Mouse (Mus musculus) neural tube, embryonic 15.5 days (tissue): ENCODE data around the gene Abcf1. TPM values are rescaled to one million over a fixed set of nuclear protein-coding genes. Genes with fewer than 3 reads are reported as not detected.
"Not testable (repeated sequence)": the region's sequence is repeated elsewhere in the genome, so short reads cannot be mapped to it uniquely, and the experiment has no call there.

ENCODE experiments used
- ATAC-seq: fragments of 200-750 bp; cut with Nextera tagmentation; 2 replicates; pipeline ENCODE4 v1.8.0; 2017; ENCODE audit warnings: mild to moderate bottlenecking, moderate TSS enrichment, moderate library complexity; ENCODE audit not compliant: low FRiP score
- H3K27ac ChIP-seq: fragments of 300-500 bp; sonication (generic); replicated peaks from 2 replicates; pipeline ENCODE4 v1.5.1; 2015; ENCODE audit warnings: mild to moderate bottlenecking, inconsistent platforms
- H3K27me3 ChIP-seq: fragments of 300-500 bp; sonication (generic); replicated peaks from 2 replicates; pipeline ENCODE4 v1.6.1; 2015; ENCODE audit warnings: inconsistent platforms
- H3K36me3 ChIP-seq: fragments of 300-500 bp; sonication (generic); 2 replicates; pipeline ENCODE4 v1.6.1; 2015; ENCODE audit warnings: inconsistent platforms
- H3K4me1 ChIP-seq: fragments of 300-500 bp; sonication (generic); 2 replicates; pipeline ENCODE4 v1.6.1; 2015; ENCODE audit warnings: inconsistent platforms
- H3K4me2 ChIP-seq: fragments of 300-500 bp; sonication (generic); 2 replicates; pipeline ENCODE4 v1.6.1; 2015; ENCODE audit warnings: inconsistent platforms, mild to moderate bottlenecking, moderate library complexity
- H3K4me3 ChIP-seq: fragments of 300-500 bp; sonication (generic); replicated peaks from 2 replicates; pipeline ENCODE4 v1.5.1; 2015; ENCODE audit warnings: mild to moderate bottlenecking, inconsistent platforms
- H3K9ac ChIP-seq: fragments of 300-500 bp; sonication (generic); replicated peaks from 2 replicates; pipeline ENCODE4 v1.6.1; 2015; ENCODE audit warnings: mild to moderate bottlenecking, inconsistent platforms
- H3K9me3 ChIP-seq: fragments of 300-500 bp; sonication (generic); replicated peaks from 2 replicates; pipeline ENCODE4 v1.6.1; 2016; ENCODE audit warnings: inconsistent platforms
- WGBS: fragments of 180-500 bp; shearing (Covaris S2); methylation state at CpG from one replicate; pipeline ENCODE4 v1.1.7; 2015; ENCODE audit warnings: mixed read lengths; 5-methylcytosine and 5-hydroxymethylcytosine counted together
- polyA plus RNA-seq: library from polyadenylated mRNA; unstranded; fragments of >200 nt; fragmentation: Nextera tagmentation; extraction: Ambion mirVana; gene quantifications from 2 replicates; pipeline ENCODE4 v1.2.1, GENCODE M21; 2015

Gene Abcf1
- polyA plus RNA-seq: 78.4 and 90.3 TPM in 2 replicates

DNA sequence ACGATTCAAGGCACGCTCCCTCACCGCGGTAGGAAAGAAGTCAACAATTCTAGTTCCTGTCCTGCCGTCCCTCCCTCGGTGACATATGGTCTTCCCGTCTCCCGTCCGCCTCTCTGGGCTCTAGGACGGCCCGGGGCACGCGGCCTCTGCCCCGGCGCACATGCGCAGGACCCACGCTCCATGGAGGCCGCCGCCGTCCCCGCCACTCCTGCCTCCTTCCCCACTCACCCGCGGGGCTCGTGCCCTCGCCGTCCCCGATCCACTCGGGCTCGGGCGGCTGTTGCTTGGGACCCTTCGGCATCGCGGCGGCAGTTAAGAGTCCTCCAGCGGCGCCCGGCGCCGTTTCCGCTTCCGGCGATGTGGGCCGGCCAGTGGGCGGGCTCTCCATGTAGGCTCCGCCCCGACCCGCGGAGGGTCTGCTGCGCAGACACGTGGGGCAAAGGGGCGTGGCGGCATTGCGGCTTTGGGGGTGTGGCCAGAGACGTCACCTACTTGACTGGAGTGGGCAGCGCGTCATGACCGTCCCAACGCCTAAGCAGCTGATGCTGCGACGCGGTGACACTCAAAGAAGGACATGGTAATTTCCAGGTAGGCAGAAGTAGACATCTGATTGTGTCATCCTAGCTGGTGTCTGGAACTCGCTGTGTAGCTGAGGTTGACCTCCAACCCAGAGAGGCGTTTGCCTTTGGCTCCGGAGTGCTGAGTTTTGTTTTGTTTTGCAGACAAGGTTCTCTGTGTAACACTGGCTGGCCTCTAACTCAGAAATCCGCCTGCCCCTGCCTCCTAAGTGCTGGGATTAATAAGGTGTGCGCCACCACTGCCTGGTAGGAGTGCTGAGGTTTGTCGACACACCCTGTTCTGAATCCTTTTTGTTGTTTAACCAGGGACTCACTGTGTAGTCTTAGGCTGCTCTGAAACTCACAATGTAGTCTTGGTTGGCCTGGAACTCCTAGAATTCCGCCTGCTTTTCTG is at the start of gene Abcf1:
TSS of gene Abcf1 (minus strand) at position 344 of the 972 bp plus-strand sequence.
- WGBS: 1% methylated on average over 68 of the region's 68 CpGs
- Histone ChIP-seq H3K4me3 (peak within 1 kb of the TSS; percentile 76), H3K4me1 (peaks cover 33% of the 10 kb centered on the region), H3K27ac (peak within 1 kb of the TSS; percentile 82), H3K36me3 (peaks cover 36% of the 10 kb centered on the region), H3K9me3 (no peaks in the 10 kb centered on the region), H3K27me3 (no peaks in the 10 kb centered on the region), H3K4me2 (peak within 1 kb of the TSS; percentile 86), H3K9ac (peak within 1 kb of the TSS; percentile 78)
- peak; percentile 96 for ATAC-seq

DNA sequence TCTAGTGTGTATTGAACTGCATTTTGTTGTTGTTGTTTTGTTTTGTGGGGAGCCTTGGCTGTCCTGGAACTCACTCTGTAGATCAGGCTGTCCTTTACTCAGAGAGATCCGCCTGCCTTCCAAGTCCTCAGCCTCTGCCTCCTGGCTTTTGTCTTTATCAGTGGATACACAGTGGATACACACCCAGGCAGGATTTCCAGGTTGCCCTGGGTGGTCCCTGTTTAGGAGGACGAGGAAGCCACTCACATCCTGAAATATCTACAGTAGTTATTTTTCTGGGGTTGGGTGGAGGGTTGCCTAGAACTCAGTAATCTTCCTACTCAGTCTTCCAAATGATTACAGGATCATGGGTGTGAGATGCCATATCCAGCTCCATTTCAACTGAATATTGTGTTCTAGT is 49.4 kb upstream of the Abcf1 start:
- Histone ChIP-seq H3K4me3 (no peak overlapping the region), H3K4me1 (peaks cover 4% of the 10 kb centered on the region; the same call in 1 of the 2 replicates), H3K9me3 (no peaks in the 10 kb centered on the region), H3K9ac (no peak overlapping the region), H3K36me3 (peaks cover 18% of the 10 kb centered on the region), H3K4me2 (no peak overlapping the region), H3K27ac (no peak overlapping the region), H3K27me3 (no peaks in the 10 kb centered on the region)
- ATAC-seq: no peak
- 74% methylated on average over 2 of the region's 2 CpGs for WGBS

DNA sequence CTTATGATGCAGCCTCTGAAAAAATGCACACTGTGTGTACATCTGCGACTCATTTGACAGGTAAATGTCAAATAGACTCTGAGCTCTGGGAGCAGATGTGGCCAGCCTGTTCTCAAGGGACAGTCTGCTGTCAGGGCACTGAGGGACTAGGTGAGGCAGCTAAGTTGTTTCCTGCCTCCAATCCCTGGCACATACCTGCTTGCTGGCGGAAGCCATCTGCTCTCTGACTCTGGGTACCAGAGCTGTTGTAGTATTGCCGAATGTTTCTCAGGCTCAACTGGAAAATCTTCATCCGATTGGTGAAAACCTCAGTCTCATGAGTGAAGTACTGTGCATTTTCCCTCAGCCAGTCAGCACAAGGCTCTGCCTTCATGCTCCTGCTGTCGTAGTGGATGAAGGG is 47.5 kb upstream of the Abcf1 start:
- Histone ChIP-seq H3K9ac (no peak overlapping the region), H3K4me1 (no peaks in the 10 kb centered on the region), H3K4me2 (no peak overlapping the region), H3K4me3 (no peak overlapping the region), H3K36me3 (peaks cover 18% of the 10 kb centered on the region), H3K9me3 (no peaks in the 10 kb centered on the region), H3K27ac (no peak overlapping the region), H3K27me3 (no peaks in the 10 kb centered on the region)
- 93% methylated on average over 5 of the region's 5 CpGs for WGBS
- ATAC-seq: no peak

DNA sequence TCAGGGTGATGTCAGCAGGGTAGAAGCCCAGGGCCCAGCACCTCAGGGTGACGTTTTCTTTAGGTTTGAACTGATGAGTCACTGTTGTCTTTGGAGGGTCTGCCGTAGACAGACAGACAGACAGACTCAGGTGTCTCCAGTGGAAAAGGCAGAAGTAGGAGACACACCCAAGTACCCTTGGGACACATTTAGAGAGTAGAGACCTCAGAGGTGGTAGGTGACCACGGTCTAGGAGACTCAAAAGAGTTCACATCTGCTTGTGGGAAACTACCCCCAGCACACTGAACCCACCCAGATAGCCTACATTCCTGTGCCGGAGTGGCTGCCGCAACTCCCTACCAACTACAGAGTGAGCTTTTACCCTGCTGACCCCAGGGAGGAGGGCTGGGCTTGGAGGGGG is 45.4 kb upstream of the Abcf1 start:
- Histone ChIP-seq H3K4me1 (no peaks in the 10 kb centered on the region), H3K9me3 (no peaks in the 10 kb centered on the region), H3K27me3 (no peaks in the 10 kb centered on the region), H3K4me3 (no peak overlapping the region), H3K36me3 (peaks cover 18% of the 10 kb centered on the region), H3K27ac (no peak overlapping the region), H3K9ac (no peak overlapping the region), H3K4me2 (no peak overlapping the region)
- 93% methylated on average over 5 of the region's 5 CpGs for WGBS
- ATAC-seq: no peak

DNA sequence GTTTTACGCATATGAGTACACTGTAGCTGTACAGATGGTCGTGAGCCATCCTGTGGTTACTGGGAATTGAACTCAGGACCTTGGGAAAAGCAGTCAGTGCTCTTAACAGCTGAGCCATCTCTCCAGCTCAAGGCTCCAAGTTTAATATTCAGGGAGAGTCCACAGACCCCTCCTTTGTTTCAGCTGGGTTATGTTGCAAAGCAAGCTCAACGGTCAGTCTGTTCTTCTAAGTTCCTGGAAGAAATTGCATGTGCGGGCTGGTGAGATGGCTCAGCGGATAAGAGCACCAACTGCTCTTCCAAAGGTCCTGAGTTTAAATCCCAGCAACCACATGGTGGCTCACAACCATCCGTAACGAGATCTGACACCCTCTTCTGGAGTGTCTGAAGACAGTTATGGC is 34.8 kb upstream of the Abcf1 start:
- H3K9ac ChIP-seq, ATAC-seq, H3K4me2 ChIP-seq, H3K4me1 ChIP-seq, H3K4me3 ChIP-seq, H3K9me3 ChIP-seq, H3K27ac ChIP-seq, H3K27me3 ChIP-seq: not testable (repeated sequence)
- peaks cover 10% of the 10 kb centered on the region; the same call in 1 of the 2 replicates for H3K36me3 ChIP-seq
- 96% methylated on average over 7 of the region's 7 CpGs for WGBS

DNA sequence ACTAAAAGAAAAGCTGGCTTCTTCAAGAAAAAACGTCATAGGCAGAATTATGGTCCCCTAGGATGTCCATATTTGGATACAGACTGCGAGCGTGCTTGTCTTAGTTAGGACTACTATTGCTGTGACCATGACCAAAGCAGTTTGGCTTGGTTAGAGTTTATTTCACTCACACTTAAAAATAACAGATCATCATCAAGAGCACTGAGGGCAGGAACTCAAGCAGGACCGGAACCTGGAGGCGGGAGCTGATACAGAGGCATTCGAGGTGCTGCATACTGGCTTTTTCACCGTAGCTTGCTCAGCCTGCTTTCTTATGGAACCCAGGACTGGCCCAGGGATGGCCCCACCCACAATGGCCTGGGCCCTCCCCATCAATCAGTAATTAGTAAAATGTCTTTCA is 33.8 kb upstream of the Abcf1 start:
- Histone ChIP-seq H3K27me3 (no peaks in the 10 kb centered on the region), H3K9ac (no peak overlapping the region), H3K4me2 (no peak overlapping the region), H3K27ac (no peak overlapping the region), H3K4me3 (no peak overlapping the region), H3K36me3 (peaks cover 10% of the 10 kb centered on the region; the same call in 1 of the 2 replicates), H3K9me3 (no peaks in the 10 kb centered on the region), H3K4me1 (0 out of 2 replicates have a peak, but pooled peaks cover 3% of the 10 kb centered on the region)
- no peak for ATAC-seq
- WGBS: 96% methylated on average over 7 of the region's 7 CpGs

DNA sequence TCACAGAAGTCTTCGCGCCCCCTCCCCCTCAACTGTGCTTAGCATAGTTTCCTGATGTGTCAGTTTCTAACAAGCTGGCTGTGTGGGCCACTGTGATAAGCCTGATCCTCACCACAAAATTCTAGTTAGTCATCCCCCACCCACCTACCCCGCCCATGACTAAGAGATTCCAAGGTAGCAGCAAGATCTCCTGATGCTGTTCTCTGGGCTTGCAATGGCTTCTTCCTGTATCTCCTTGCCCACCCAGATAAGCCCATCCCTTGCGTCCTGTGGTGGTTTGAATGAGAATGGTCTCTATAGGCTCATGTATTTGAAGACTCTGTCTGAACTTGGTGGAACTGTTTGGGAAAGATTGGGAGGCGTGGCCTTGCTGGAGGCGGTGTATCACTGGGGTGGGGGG is 32.4 kb upstream of the Abcf1 start:
- Histone ChIP-seq H3K27ac (no peak overlapping the region), H3K27me3 (no peaks in the 10 kb centered on the region), H3K4me1 (peaks cover 15% of the 10 kb centered on the region), H3K36me3 (peaks cover 10% of the 10 kb centered on the region; the same call in 1 of the 2 replicates), H3K9me3 (no peaks in the 10 kb centered on the region), H3K4me2 (no peak overlapping the region), H3K4me3 (no peak overlapping the region), H3K9ac (no peak overlapping the region)
- 96% methylated on average over 6 of the region's 6 CpGs for WGBS
- ATAC-seq: no peak

DNA sequence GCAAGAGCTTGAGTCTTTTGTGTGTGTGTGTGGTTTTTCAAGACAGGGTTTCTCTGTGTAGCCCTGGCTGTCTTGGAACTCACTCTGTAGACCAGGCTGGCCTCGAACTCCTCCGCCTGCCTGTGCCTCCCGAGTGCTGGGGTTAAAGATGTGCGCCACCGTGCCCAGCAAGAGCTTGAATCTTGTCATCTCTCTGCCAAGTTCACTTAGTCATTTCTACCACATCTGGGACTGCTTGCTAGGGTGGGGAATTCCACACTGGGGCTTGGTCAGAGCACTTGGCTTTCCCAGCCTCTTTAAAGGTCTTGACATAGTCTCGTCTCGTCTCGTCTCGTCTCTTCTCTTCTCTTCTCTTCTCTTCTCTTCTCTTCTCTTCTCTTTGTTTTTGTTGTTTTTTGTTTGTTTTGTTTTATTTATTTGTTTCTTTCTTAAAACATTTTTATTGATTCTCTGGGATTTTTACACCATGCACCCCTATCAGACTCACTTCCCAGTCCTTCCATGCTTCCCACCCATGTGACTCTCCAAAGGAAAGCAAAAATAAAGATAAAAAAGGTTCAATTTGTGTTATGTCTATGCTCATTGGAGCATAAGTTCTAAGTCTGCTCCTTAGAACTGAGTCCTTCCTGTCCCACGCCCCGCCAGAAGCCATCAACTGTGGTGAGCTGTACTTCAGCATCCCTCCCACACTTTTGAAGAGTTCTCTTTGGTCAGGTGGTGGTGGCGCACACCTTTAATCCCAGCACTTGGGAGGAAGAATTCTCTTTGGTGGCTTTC is 31.7 kb upstream of the Abcf1 start:
- WGBS: 93% methylated on average over 12 of the region's 12 CpGs
- no peaks in the 10 kb centered on the region for H3K27me3 ChIP-seq
- no peak overlapping the region for H3K4me2 ChIP-seq
- H3K9ac ChIP-seq: no peak overlapping the region
- ATAC-seq: no peak
- peaks cover 5% of the 10 kb centered on the region; the same call in 1 of the 2 replicates for H3K36me3 ChIP-seq
- H3K9me3 ChIP-seq: no peaks in the 10 kb centered on the region
- no peak overlapping the region for H3K4me3 ChIP-seq
- no peak overlapping the region for H3K27ac ChIP-seq
- H3K4me1 ChIP-seq: peaks cover 20% of the 10 kb centered on the region

DNA sequence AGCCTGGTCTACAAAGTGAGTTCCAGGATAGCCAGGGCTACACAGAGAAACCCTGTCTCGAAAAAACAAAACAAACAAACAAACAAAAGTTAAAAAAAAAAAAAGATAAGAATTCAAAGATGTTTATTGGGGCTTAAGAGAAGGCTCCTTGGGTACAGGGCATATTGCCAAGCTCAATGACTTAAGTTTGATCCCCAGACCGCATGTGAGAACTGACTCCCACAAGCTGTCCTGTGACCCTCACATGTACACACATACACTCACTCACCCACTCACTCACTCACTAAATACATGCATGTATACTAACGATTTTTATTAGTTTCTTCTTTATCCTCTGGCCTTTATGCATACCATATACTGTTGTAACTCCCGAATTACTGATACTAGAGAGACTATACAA is 30.8 kb upstream of the Abcf1 start:
- H3K4me2 ChIP-seq: no peak overlapping the region
- no peak overlapping the region for H3K4me3 ChIP-seq
- H3K9ac ChIP-seq: no peak overlapping the region
- H3K4me1 ChIP-seq: peaks cover 29% of the 10 kb centered on the region
- H3K27ac ChIP-seq: no peak overlapping the region
- no peak for ATAC-seq
- no peaks in the 10 kb centered on the region for H3K36me3 ChIP-seq
- no peaks in the 10 kb centered on the region for H3K9me3 ChIP-seq
- no peaks in the 10 kb centered on the region for H3K27me3 ChIP-seq
- 85% methylated on average over 4 of the region's 4 CpGs for WGBS

DNA sequence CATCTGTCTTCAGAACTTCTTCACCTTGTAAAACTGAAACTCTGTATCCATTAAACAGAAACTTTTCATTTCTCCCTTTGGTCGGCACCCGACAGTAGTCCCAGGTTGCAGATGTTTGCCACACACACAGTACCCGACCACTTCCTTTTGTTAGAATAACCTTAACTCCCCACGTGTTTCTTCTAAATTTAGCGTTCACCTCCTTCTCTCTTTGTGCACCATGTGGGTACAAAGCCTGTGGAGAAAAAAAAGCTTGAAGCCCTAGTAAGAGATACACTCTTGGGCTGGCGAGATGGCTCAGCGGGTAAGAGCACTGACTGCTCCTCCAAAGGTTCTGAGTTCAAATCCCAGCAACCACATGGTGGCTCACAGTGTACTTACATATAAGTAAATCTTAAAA is 29.8 kb upstream of the Abcf1 start:
- whole genome bisulfite sequencing: 92% methylated on average over 7 of the region's 7 CpGs
- ATAC-seq: no peak
- H3K27me3 ChIP-seq: no peaks in the 10 kb centered on the region
- peaks cover 30% of the 10 kb centered on the region for H3K4me1 ChIP-seq
- H3K27ac ChIP-seq: no peak overlapping the region
- no peaks in the 10 kb centered on the region for H3K36me3 ChIP-seq
- H3K4me2 ChIP-seq: no peak overlapping the region
- H3K9me3 ChIP-seq: no peaks in the 10 kb centered on the region
- no peak overlapping the region for H3K9ac ChIP-seq
- H3K4me3 ChIP-seq: no peak overlapping the region

DNA sequence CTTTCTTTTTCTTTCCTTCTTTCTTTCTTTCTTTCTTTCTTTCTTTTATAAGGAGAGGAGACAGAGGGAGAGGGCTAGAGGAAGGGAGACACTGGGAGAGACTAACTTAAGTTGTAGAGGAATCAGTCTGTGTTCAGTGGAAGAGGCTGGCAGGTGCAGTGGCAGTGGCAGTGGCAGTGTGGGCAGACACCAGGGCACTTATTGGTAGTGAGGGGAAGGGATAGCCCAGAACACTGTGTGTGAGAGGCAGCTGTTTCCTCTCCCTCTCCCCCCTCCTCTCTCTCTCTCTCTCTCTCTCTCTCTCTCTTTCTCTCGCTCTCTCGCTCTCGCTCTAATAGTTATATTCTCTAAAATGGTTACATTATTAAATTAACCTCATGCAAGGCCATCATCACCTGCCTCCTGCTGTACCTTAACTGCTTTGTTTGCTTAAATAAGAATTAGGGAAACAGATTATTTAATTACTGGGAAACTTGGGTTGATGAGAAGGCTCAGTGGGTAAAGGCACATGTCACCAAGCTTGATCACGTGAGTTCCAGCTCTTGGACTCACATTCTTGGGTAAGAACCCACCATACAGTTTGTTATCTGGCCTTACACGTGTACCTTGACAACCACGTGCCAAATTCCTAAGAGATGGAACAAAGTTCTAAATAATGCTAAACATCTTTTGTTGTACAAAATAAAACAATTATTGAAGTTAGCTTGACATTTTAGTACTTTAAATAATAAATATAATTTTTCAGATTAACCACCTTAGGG is 29.2 kb upstream of the Abcf1 start:
- H3K4me1 ChIP-seq: peaks cover 30% of the 10 kb centered on the region
- H3K36me3 ChIP-seq: no peaks in the 10 kb centered on the region
- WGBS: 85% methylated on average over 6 of the region's 6 CpGs
- no peaks in the 10 kb centered on the region for H3K9me3 ChIP-seq
- ATAC-seq: no peak
- H3K27me3 ChIP-seq: no peaks in the 10 kb centered on the region
- no peak overlapping the region for H3K9ac ChIP-seq
- H3K4me3 ChIP-seq: no peak overlapping the region
- H3K4me2 ChIP-seq: no peak overlapping the region
- H3K27ac ChIP-seq: no peak overlapping the region
